Mouse (Mus musculus) neural tube, embryonic 13.5 days (tissue): ENCODE data around the gene Mcub. TPM values are rescaled to one million over a fixed set of nuclear protein-coding genes. Genes with fewer than 3 reads are reported as not detected.
A peak's percentile ranks its signal among the peaks of the same experiment; 100 is the strongest.

Source experiments
- ATAC-seq: fragments of 200-750 bp; cut with Nextera tagmentation; 2 replicates; pipeline ENCODE4 v1.8.0; 2017; ENCODE audit warnings: low read depth, mild to moderate bottlenecking, moderate TSS enrichment, moderate library complexity
- H3K27ac ChIP-seq: fragments of 300-500 bp; sonication (generic); replicated peaks from 2 replicates; pipeline ENCODE4 v1.5.1; 2015; ENCODE audit warnings: moderate library complexity, mild to moderate bottlenecking, inconsistent platforms
- H3K27me3 ChIP-seq: fragments of 300-500 bp; sonication (generic); 2 replicates; pipeline ENCODE4 v1.6.1; 2015; ENCODE audit warnings: mild to moderate bottlenecking, inconsistent platforms
- H3K36me3 ChIP-seq: fragments of 300-500 bp; sonication (generic); 2 replicates; pipeline ENCODE4 v1.6.1; 2015; ENCODE audit warnings: mild to moderate bottlenecking, inconsistent platforms
- H3K4me1 ChIP-seq: fragments of 300-500 bp; sonication (generic); replicated peaks from 2 replicates; pipeline ENCODE4 v1.6.1; 2015; ENCODE audit warnings: inconsistent platforms
- H3K4me2 ChIP-seq: fragments of 300-500 bp; sonication (generic); 2 replicates; pipeline ENCODE4 v1.6.1; 2015; ENCODE audit warnings: inconsistent platforms, mild to moderate bottlenecking, moderate library complexity
- H3K4me3 ChIP-seq: fragments of 300-500 bp; sonication (generic); 2 replicates; pipeline ENCODE4 v1.5.1; 2015; ENCODE audit warnings: mild to moderate bottlenecking, inconsistent platforms
- H3K9ac ChIP-seq: fragments of 300-500 bp; sonication (generic); 2 replicates; pipeline ENCODE4 v1.6.1; 2015; ENCODE audit warnings: moderate library complexity, mild to moderate bottlenecking, inconsistent platforms
- H3K9me3 ChIP-seq: fragments of 300-500 bp; sonication (generic); 2 replicates; pipeline ENCODE4 v1.6.1; 2016; ENCODE audit warnings: inconsistent platforms
- WGBS: fragments of 180-500 bp; shearing (Covaris S2); methylation state at CpG from one replicate; pipeline ENCODE4 v1.1.7; 2015; 5-methylcytosine and 5-hydroxymethylcytosine counted together
- polyA plus RNA-seq: library from polyadenylated mRNA; unstranded; fragments of >200 nt; fragmentation: Nextera tagmentation; extraction: Ambion mirVana; gene quantifications from 2 replicates; pipeline ENCODE4 v1.2.1, GENCODE M21; 2015

Gene Mcub
- polyA plus RNA-seq, 1 experiment from 2014 or later = 7.4 TPM

- H3K27me3 ChIP-seq = no peaks in the 10 kb centered on the region
- H3K4me1 ChIP-seq = no peaks in the 10 kb centered on the region
- H3K27ac ChIP-seq = no peak overlapping the region
- no peaks in the 10 kb centered on the region for H3K36me3 ChIP-seq
- 68% methylated on average over 5 of the region's 5 CpGs for WGBS
- no peak overlapping the region for H3K4me2 ChIP-seq
- ATAC-seq = no peak
- no peaks in the 10 kb centered on the region for H3K9me3 ChIP-seq
- H3K9ac ChIP-seq = no peak overlapping the region
- no peak overlapping the region for H3K4me3 ChIP-seq
Observed at GRCm38 (mm10) chr3:129946217-129946914, 23.6 kb downstream of the Mcub start.

- no peak for ATAC-seq
Observed at GRCm38 (mm10) chr3:129943813-129944212, 26.2 kb downstream of the Mcub start.

GRCm38 (mm10) chr3:129941291-129941690 is 28.7 kb downstream of the Mcub start:
- H3K36me3 ChIP-seq = no peaks in the 10 kb centered on the region
- H3K27ac ChIP-seq = no peak overlapping the region
- ATAC-seq = no peak
- H3K4me1 ChIP-seq = peaks cover 6% of the 10 kb centered on the region
- WGBS = 94% methylated on average over 1 of the region's 1 CpGs
- H3K4me3 ChIP-seq = no peak overlapping the region
- no peak overlapping the region for H3K9ac ChIP-seq
- H3K9me3 ChIP-seq = no peaks in the 10 kb centered on the region
- H3K27me3 ChIP-seq = no peaks in the 10 kb centered on the region
- no peak overlapping the region for H3K4me2 ChIP-seq

More at GRCm38 (mm10) chr3:129943813-129944212, 26.2 kb downstream of the Mcub start:
- H3K4me3 ChIP-seq = no peak overlapping the region
- H3K27ac ChIP-seq = no peak overlapping the region
- no peak overlapping the region for H3K9ac ChIP-seq
- no peaks in the 10 kb centered on the region for H3K9me3 ChIP-seq
- no peaks in the 10 kb centered on the region for H3K27me3 ChIP-seq
- no peaks in the 10 kb centered on the region for H3K36me3 ChIP-seq
- H3K4me1 ChIP-seq = no peaks in the 10 kb centered on the region; the same call in 1 of the 2 replicates
- 81% methylated on average over 4 of the region's 4 CpGs for WGBS
- no peak overlapping the region for H3K4me2 ChIP-seq

- no peak for ATAC-seq
- Histone ChIP-seq H3K9me3 (no peaks in the 10 kb centered on the region), H3K4me1 (peaks cover 6% of the 10 kb centered on the region), H3K27me3 (no peaks in the 10 kb centered on the region), H3K9ac (no peak overlapping the region), H3K4me3 (no peak overlapping the region), H3K36me3 (no peaks in the 10 kb centered on the region), H3K4me2 (no peak overlapping the region), H3K27ac (no peak overlapping the region)
- WGBS = 88% methylated on average over 2 of the region's 2 CpGs
Observed at GRCm38 (mm10) chr3:129940780-129941179, 29.2 kb downstream of the Mcub start.

GRCm38 (mm10) chr3:129939058-129939457 is 30.9 kb downstream of the Mcub start:
- Histone ChIP-seq H3K36me3 (no peaks in the 10 kb centered on the region), H3K27ac (no peak overlapping the region), H3K4me3 (no peak overlapping the region), H3K27me3 (no peaks in the 10 kb centered on the region), H3K4me2 (no peak overlapping the region), H3K9me3 (no peaks in the 10 kb centered on the region), H3K4me1 (peaks cover 6% of the 10 kb centered on the region), H3K9ac (no peak overlapping the region)
- WGBS = 55% methylated on average over 7 of the region's 7 CpGs
- ATAC-seq = no peak

- Histone ChIP-seq H3K27ac (no peak overlapping the region), H3K9ac (no peak overlapping the region), H3K36me3 (no peaks in the 10 kb centered on the region), H3K9me3 (no peaks in the 10 kb centered on the region), H3K4me1 (peaks cover 6% of the 10 kb centered on the region), H3K4me3 (no peak overlapping the region), H3K4me2 (no peak overlapping the region), H3K27me3 (no peaks in the 10 kb centered on the region)
- no peak for ATAC-seq
- 44% methylated on average over 3 of the region's 3 CpGs for WGBS
Observed at GRCm38 (mm10) chr3:129937848-129938247, 32.2 kb downstream of the Mcub start.

- Histone ChIP-seq H3K9ac (no peak overlapping the region), H3K9me3 (no peaks in the 10 kb centered on the region), H3K4me3 (no peak overlapping the region), H3K4me2 (no peak overlapping the region), H3K4me1 (peaks cover 6% of the 10 kb centered on the region), H3K27ac (no peak overlapping the region), H3K27me3 (no peaks in the 10 kb centered on the region), H3K36me3 (no peaks in the 10 kb centered on the region)
- WGBS = 38% methylated on average over 9 of the region's 9 CpGs
- no peak for ATAC-seq
Observed at GRCm38 (mm10) chr3:129936561-129936960, 33.4 kb downstream of the Mcub start.

- no peaks in the 10 kb centered on the region for H3K9me3 ChIP-seq
- no peak overlapping the region for H3K4me2 ChIP-seq
- WGBS = 48% methylated on average over 4 of the region's 4 CpGs
- no peak for ATAC-seq
- H3K36me3 ChIP-seq = no peaks in the 10 kb centered on the region
- H3K27me3 ChIP-seq = no peaks in the 10 kb centered on the region
- H3K4me1 ChIP-seq = no peaks in the 10 kb centered on the region
- no peak overlapping the region for H3K27ac ChIP-seq
- no peak overlapping the region for H3K9ac ChIP-seq
- no peak overlapping the region for H3K4me3 ChIP-seq
Observed at GRCm38 (mm10) chr3:129932443-129932842, 37.6 kb downstream of the Mcub start.

GRCm38 (mm10) chr3:129930213-129930778 is 39.7 kb downstream of the Mcub start:
- no peak overlapping the region for H3K9ac ChIP-seq
- no peaks in the 10 kb centered on the region for H3K9me3 ChIP-seq
- ATAC-seq = no peak
- no peaks in the 10 kb centered on the region for H3K27me3 ChIP-seq
- no peaks in the 10 kb centered on the region for H3K4me1 ChIP-seq
- no peak overlapping the region for H3K4me2 ChIP-seq
- no peaks in the 10 kb centered on the region for H3K36me3 ChIP-seq
- no peak overlapping the region for H3K4me3 ChIP-seq
- WGBS = 72% methylated on average over 6 of the region's 6 CpGs
- no peak overlapping the region for H3K27ac ChIP-seq

GRCm38 (mm10) chr3:129925861-129926260 is 44.1 kb downstream of the Mcub start:
- H3K9ac ChIP-seq = no peak overlapping the region

GRCm38 (mm10) chr3:129923581-129923980 is 46.4 kb downstream of the Mcub start:
- ATAC-seq = no peak
- Histone ChIP-seq H3K27ac (no peak overlapping the region), H3K27me3 (no peaks in the 10 kb centered on the region), H3K9ac (no peak overlapping the region), H3K9me3 (no peaks in the 10 kb centered on the region), H3K4me3 (no peak overlapping the region), H3K4me1 (no peaks in the 10 kb centered on the region), H3K36me3 (no peaks in the 10 kb centered on the region), H3K4me2 (no peak overlapping the region)
- WGBS = 92% methylated on average over 7 of the region's 7 CpGs

More at GRCm38 (mm10) chr3:129925861-129926260, 44.1 kb downstream of the Mcub start:
- Histone ChIP-seq H3K9me3 (no peaks in the 10 kb centered on the region), H3K36me3 (no peaks in the 10 kb centered on the region), H3K4me1 (no peaks in the 10 kb centered on the region), H3K27ac (no peak overlapping the region), H3K4me2 (no peak overlapping the region), H3K27me3 (no peaks in the 10 kb centered on the region), H3K4me3 (no peak overlapping the region)
- no peak for ATAC-seq
- 93% methylated on average over 3 of the region's 3 CpGs for WGBS

- no peaks in the 10 kb centered on the region for H3K27me3 ChIP-seq
- 16% methylated on average over 13 of the region's 13 CpGs for WGBS
- no peaks in the 10 kb centered on the region for H3K4me1 ChIP-seq
- 0 out of 2 replicates have a peak, but pooled peaks cover 3% of the 10 kb centered on the region for H3K36me3 ChIP-seq
- H3K4me2 ChIP-seq = no peak overlapping the region
- H3K9ac ChIP-seq = no peak overlapping the region
- ATAC-seq = peak; percentile 88
- H3K4me3 ChIP-seq = no peak overlapping the region
- H3K27ac ChIP-seq = no peak overlapping the region
- H3K9me3 ChIP-seq = no peaks in the 10 kb centered on the region
Observed at GRCm38 (mm10) chr3:129918434-129918833, 51.6 kb downstream of the Mcub start.

- Histone ChIP-seq H3K4me2 (no peak overlapping the region), H3K36me3 (0 out of 2 replicates have a peak, but pooled peaks cover 13% of the 10 kb centered on the region), H3K4me1 (no peaks in the 10 kb centered on the region), H3K9me3 (no peaks in the 10 kb centered on the region), H3K9ac (no peak overlapping the region), H3K27me3 (no peaks in the 10 kb centered on the region), H3K4me3 (no peak overlapping the region), H3K27ac (no peak overlapping the region)
- ATAC-seq = no peak
- 83% methylated on average over 3 of the region's 3 CpGs for WGBS
Observed at GRCm38 (mm10) chr3:129917424-129917823, 52.6 kb downstream of the Mcub start.
